Mouse (Mus musculus) erythroblast, embryonic 14.5 days (primary cell): ENCODE measurements around the gene Trex1.

ENCODE experiments used
- GATA1 ChIP-seq: IDR thresholded peaks from 2 replicates; pipeline ENCODE4 v1.6.1; 2012; ENCODE audit warnings: low read length, inconsistent platforms, mixed read lengths
- TAL1 ChIP-seq: IDR thresholded peaks from 3 replicates; pipeline ENCODE4 v1.6.1; 2012; ENCODE audit warnings: low read length, inconsistent platforms, mixed read lengths

GRCm38 (mm10) chr9:109050674-109050997 lies 8.9 kb downstream of the Trex1 start:
- TF ChIP-seq TAL1 (no peak), GATA1 (no peak)
